Mouse (Mus musculus) neural tube, embryonic 11.5 days (tissue): ENCODE measurements around the gene Rcc1l. TPM values are rescaled to one million over a fixed set of nuclear protein-coding genes. Genes with fewer than 3 reads are reported as not detected.

Source experiments
- ATAC-seq: fragments of 200-750 bp; cut with Nextera tagmentation; 2 replicates; pipeline ENCODE4 v1.8.0; 2017; ENCODE audit warnings: moderate number of reproducible peaks, mild to moderate bottlenecking, moderate TSS enrichment, moderate library complexity; ENCODE audit not compliant: insufficient read depth, low FRiP score, low TSS enrichment
- DNase-seq: peaks from one replicate; pipeline ENCODE4 v3.0.0-alpha.2; 2015; ENCODE audit warnings: low spot score
- H3K27ac ChIP-seq: fragments of 300-500 bp; sonication (generic); 2 replicates; pipeline ENCODE4 v1.5.1; 2014; ENCODE audit warnings: low read depth, mild to moderate bottlenecking, low read length
- H3K27me3 ChIP-seq: fragments of 300-500 bp; sonication (generic); 2 replicates; pipeline ENCODE4 v1.6.1; 2014; ENCODE audit warnings: mild to moderate bottlenecking, low read length, mixed read lengths; ENCODE audit not compliant: control insufficient read depth, insufficient read depth
- H3K36me3 ChIP-seq: fragments of 300-500 bp; sonication (generic); 2 replicates; pipeline ENCODE4 v1.6.1; 2014; ENCODE audit warnings: mild to moderate bottlenecking, low read length, moderate library complexity, mixed read lengths; ENCODE audit not compliant: control insufficient read depth, insufficient read depth
- H3K4me1 ChIP-seq: fragments of 300-500 bp; sonication (generic); 2 replicates; pipeline ENCODE4 v1.6.1; 2014; ENCODE audit warnings: low read length, mixed read lengths; ENCODE audit not compliant: control insufficient read depth, insufficient read depth
- H3K4me2 ChIP-seq: fragments of 300-500 bp; sonication (generic); 2 replicates; pipeline ENCODE4 v1.6.1; 2014; ENCODE audit warnings: low read depth, mild to moderate bottlenecking, moderate library complexity
- H3K4me3 ChIP-seq: fragments of 300-500 bp; sonication (generic); 2 replicates; pipeline ENCODE4 v1.5.1; 2014; ENCODE audit warnings: low read depth, low read length
- H3K9ac ChIP-seq: fragments of 300-500 bp; sonication (generic); 2 replicates; pipeline ENCODE4 v1.6.1; 2014; ENCODE audit warnings: mild to moderate bottlenecking, low read length
- H3K9me3 ChIP-seq: fragments of 300-500 bp; sonication (generic); 2 replicates; pipeline ENCODE4 v1.6.1; 2016; ENCODE audit warnings: low read length; ENCODE audit not compliant: control insufficient read depth
- WGBS: fragments of 180-500 bp; shearing (Covaris S2); extraction: QIAGEN DNeasy Blood & Tissue Kit; methylation state at CpG from one replicate; pipeline ENCODE4 v1.1.7; 2014; 5-methylcytosine and 5-hydroxymethylcytosine counted together
- polyA plus RNA-seq: library from polyadenylated mRNA; unstranded; fragments of >200 nt; fragmentation: Nextera tagmentation; extraction: Ambion mirVana; gene quantifications from 2 replicates; pipeline ENCODE4 v1.2.1, GENCODE M21; 2014

The Rcc1l gene
- polyA plus RNA-seq, 1 experiment from 2014 or later, result 23.6 TPM

DNA sequence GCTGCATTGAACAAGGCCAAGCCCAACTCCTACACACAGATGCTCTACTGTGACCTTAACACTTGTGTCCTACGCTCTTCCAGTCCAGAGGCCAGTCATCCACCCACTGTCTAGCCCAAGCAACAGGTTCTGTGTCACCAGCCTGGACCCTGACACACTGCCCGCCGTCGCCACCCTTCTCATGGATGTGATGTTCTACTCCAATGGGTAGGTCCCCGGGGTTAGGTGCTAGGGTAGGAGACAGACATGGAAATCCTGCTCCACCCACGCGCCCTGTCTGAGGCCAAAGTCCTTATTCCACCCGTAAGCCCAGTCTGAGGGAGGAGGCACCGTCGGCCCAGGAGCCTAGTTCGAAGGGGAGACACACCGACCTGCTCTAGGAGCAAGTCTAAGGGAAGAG is 40.6 kb downstream of the Rcc1l start:
- no peak for ATAC-seq
- H3K9me3 ChIP-seq, result no peaks in the 10 kb centered on the region
- H3K4me3 ChIP-seq, result no peak overlapping the region
- H3K27ac ChIP-seq, result no peak overlapping the region
- no peak overlapping the region for H3K4me2 ChIP-seq
- peaks cover 5% of the 10 kb centered on the region; the same call in 1 of the 2 replicates for H3K4me1 ChIP-seq
- H3K36me3 ChIP-seq, result peaks cover 10% of the 10 kb centered on the region
- WGBS, result 97% methylated on average over 12 of the region's 12 CpGs
- H3K9ac ChIP-seq, result no peak overlapping the region
- DNase-seq, result no peak
- H3K27me3 ChIP-seq, result no peaks in the 10 kb centered on the region

DNA sequence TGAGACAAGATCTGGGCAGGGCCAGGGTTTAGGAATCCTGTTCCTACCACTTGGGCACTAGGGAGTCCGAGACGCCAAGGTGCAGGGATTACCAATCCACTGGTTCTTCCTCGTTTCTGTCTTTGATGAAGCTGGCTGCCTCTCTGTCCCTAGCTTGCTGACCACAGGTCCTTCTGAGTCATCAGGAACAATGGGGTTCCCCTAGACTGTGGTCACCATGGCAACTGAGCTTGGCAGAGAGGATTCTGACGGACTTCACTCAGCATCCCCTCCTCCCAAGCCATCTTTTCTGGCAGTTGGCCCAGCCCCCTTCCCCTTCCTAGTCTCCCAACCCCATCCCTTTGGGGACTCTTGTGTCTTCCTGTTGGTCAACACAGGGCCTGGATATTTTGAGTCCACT is 45.0 kb downstream of the Rcc1l start:
- 56% methylated on average over 4 of the region's 4 CpGs for WGBS
- Histone ChIP-seq H3K36me3 (peaks cover 7% of the 10 kb centered on the region), H3K27ac (no peak overlapping the region), H3K4me2 (no peak overlapping the region), H3K9me3 (no peaks in the 10 kb centered on the region), H3K27me3 (no peaks in the 10 kb centered on the region), H3K4me1 (peaks cover 5% of the 10 kb centered on the region; the same call in 1 of the 2 replicates), H3K4me3 (no peak overlapping the region), H3K9ac (no peak overlapping the region)
- ATAC-seq (no peak), DNase-seq (no peak)

DNA sequence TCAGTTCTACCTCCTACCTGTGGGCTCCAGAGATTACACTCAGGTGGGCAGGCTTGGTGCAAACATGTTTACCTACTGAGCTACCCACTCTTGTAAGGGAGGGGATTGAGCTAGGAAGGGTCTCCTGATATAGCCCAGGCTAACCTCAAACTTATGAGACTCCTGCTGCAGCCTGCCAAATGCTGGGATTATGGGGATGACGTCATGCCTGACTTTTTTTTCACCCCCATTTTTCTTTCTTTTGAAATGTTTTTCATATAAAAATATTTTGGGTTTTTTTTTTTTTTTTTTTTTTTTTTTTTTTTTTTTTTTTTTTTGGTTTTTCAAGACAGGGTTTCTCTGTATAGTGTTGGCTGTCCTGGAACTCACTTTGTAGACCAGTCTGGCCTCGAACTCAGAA is 50.3 kb downstream of the Rcc1l start:
- no peaks in the 10 kb centered on the region for H3K27me3 ChIP-seq
- H3K4me2 ChIP-seq, result no peak overlapping the region
- H3K4me1 ChIP-seq, result no peaks in the 10 kb centered on the region
- H3K4me3 ChIP-seq, result no peak overlapping the region
- no peaks in the 10 kb centered on the region for H3K36me3 ChIP-seq
- no peak overlapping the region for H3K9ac ChIP-seq
- WGBS, result 93% methylated on average over 2 of the region's 2 CpGs
- ATAC-seq, result no peak
- no peak overlapping the region for H3K27ac ChIP-seq
- no peak for DNase-seq
- H3K9me3 ChIP-seq, result no peaks in the 10 kb centered on the region

DNA sequence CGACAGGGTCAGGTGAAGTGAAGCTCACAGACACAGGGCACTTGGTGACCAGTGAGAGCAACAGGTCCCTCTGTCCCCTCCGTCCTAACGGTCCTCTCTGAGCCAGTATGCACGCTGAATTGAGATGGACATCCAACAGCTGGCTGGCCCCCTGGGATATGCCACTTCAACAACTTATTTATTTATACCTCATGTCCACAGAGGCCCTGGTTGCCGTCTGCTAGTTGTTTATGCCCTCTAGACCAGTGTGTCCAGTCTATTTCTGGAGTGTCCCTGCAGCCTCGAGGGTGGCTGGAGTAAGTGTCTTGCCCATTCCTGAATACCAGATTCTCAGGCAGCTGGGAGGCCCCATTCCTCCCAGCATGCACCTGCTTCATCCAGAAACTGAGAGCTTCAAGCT is 52.7 kb downstream of the Rcc1l start:
- no peaks in the 10 kb centered on the region for H3K9me3 ChIP-seq
- no peak overlapping the region for H3K4me3 ChIP-seq
- DNase-seq, result no peak
- no peak overlapping the region for H3K4me2 ChIP-seq
- H3K9ac ChIP-seq, result no peak overlapping the region
- ATAC-seq, result no peak
- H3K4me1 ChIP-seq, result no peaks in the 10 kb centered on the region
- H3K27me3 ChIP-seq, result no peaks in the 10 kb centered on the region
- H3K27ac ChIP-seq, result no peak overlapping the region
- H3K36me3 ChIP-seq, result no peaks in the 10 kb centered on the region
- WGBS, result 72% methylated on average over 6 of the region's 6 CpGs

DNA sequence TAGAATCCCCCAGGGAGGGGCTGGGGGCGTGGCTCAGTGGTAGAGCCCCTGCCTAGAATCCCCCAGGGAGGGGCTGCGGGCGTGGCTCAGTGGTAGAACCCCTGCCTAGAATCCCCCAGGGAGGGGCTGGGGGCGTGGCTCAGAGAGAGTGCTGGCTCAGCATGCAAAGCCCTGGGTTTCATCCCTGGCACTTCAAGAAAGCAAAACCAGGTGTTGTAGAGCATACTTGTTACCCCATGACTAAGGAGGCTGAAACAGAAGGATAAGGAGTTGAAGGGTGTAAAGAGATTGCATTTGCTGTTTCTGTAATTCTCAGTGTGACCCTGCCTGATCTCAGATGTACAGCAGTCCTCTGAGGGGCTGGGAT is 54.7 kb downstream of the Rcc1l start:
- Histone ChIP-seq H3K4me2 (no peak overlapping the region), H3K27me3 (no peaks in the 10 kb centered on the region), H3K9ac (no peak overlapping the region), H3K27ac (no peak overlapping the region), H3K36me3 (no peaks in the 10 kb centered on the region), H3K4me3 (no peak overlapping the region), H3K9me3 (no peaks in the 10 kb centered on the region), H3K4me1 (no peaks in the 10 kb centered on the region)
- WGBS, result 82% methylated on average over 3 of the region's 4 CpGs
- DNase-seq, result no peak
- ATAC-seq, result no peak

DNA sequence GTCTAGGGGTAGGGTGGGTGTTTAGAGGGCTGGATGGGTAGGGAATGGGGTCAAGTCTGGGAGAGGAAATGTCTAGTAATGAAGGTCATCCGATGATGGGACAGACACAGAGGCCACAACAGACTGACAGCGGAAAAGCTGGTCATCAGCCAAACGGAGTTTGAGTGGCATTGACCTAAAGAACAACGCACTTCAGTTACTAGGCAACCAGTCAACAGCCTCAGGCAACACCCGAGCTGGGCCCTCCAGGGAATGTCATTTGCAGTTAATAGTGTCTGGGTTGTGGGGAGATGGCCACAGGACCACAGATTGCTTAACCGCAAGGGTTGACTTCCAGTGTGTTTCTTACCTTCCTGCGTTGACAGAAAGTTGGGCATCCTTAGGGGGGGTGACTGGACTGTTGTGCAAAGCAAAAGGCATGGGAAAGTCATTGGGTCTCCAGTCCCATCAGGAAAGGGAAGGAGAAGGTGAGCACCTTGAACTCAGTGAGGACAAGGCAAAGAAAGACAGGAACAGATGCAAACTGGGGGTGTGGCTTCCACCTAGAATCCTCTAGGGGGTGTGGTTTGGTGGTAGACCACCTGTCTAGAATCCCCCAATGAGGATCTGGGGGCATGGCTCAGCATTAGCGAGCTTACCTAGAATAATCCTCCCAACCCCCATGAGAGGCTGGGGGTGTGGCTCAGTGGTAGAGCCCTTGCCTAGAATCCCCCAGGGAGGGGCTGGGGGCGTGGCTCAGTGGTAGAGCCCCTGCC is 55.3 kb downstream of the Rcc1l start:
- no peak for ATAC-seq
- peak; percentile 31 for DNase-seq
- Histone ChIP-seq H3K27ac (no peak overlapping the region), H3K4me2 (no peak overlapping the region), H3K27me3 (no peaks in the 10 kb centered on the region), H3K4me3 (no peak overlapping the region), H3K36me3 (no peaks in the 10 kb centered on the region), H3K9me3 (no peaks in the 10 kb centered on the region), H3K4me1 (no peaks in the 10 kb centered on the region), H3K9ac (no peak overlapping the region)
- 68% methylated on average over 8 of the region's 9 CpGs for WGBS

DNA sequence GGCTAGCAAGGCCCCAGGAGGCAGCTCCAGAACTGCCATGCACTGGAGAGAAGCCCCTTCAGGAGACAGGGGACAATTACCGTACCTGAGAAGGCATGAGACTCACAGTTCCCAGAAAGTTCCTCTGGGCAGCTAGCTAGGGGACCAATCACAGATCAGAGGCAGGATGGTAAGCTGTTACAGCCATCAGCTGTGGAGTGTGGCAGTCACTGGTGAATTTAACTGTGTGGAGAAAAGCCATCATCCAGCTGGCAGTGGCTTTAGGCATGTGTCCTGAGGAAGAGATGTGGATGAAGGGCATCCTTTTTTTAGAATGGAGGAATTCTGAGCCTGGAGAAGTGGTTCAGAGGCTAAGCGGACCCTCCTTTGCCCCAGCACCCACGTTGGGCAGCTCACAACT is 56.4 kb downstream of the Rcc1l start:
- Histone ChIP-seq H3K27me3 (no peaks in the 10 kb centered on the region), H3K9ac (no peak overlapping the region), H3K27ac (no peak overlapping the region), H3K4me2 (no peak overlapping the region), H3K9me3 (no peaks in the 10 kb centered on the region), H3K36me3 (no peaks in the 10 kb centered on the region), H3K4me3 (no peak overlapping the region), H3K4me1 (no peaks in the 10 kb centered on the region)
- 93% methylated on average over 3 of the region's 3 CpGs for WGBS
- ATAC-seq, result no peak
- no peak for DNase-seq

DNA sequence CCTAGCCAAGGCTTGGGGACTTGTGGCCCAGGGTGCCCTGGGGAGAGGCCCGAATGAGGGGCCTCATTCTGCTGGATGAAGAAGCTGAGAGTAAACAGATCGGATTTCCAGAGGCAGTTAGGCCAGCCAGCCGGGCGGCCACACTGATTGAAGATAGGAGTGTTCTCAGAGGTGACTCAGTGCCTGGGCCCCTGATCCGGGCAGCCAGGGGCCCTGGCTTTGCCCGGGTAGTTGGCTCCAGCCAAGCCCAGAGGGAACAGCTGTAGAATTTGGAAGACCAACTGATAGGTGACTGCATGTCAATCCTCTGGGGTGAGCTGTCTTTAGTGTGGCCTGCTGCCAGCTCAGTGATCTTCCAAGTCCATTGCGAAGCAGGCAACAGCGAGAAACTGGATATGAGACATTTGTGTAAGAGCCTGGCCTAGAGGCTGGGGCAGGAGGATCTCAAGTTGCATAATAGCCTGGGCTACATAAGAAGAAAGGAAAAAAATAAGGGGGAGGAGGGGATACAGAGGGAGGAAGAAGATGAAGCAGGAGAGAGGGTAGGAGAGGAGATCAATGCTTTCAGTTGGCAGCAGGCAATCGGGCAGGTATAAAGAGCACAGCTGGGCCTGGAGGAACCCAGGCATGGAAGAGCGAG is 57.0 kb downstream of the Rcc1l start:
- no peaks in the 10 kb centered on the region for H3K4me1 ChIP-seq
- no peak overlapping the region for H3K4me2 ChIP-seq
- no peaks in the 10 kb centered on the region for H3K27me3 ChIP-seq
- H3K4me3 ChIP-seq, result no peak overlapping the region
- no peak overlapping the region for H3K27ac ChIP-seq
- H3K9ac ChIP-seq, result no peak overlapping the region
- DNase-seq (no peak), ATAC-seq (no peak)
- H3K9me3 ChIP-seq, result no peaks in the 10 kb centered on the region
- WGBS, result 48% methylated on average over 10 of the region's 10 CpGs
- no peaks in the 10 kb centered on the region for H3K36me3 ChIP-seq

DNA sequence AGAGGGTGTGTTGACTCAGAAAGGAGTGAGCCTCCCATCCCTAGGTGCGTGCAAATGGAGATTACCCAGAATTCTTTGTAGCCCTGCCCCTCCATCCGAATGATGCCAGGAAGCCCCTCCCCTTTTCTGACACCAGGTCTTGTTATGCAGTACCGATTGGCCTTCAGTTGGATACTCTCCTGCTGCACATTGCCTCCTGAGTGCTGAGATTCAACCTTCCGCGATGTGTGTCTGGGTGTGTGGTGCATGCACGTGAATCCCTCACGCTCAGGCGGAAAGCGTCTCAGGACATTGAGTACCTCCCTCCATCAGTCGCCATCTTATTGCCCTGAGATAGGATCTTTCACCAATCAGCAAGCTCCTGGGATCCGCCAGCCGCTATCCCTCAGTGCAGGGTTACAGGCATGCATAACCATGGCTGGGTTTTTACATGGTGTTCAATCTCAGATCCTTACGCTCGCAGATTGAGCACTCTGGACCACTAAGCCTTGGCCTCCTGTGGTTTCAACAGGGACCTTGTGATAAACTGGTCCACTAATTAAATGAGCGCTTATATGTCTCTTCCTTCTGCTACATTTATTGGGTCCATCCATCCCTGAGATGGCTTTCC is 57.7 kb downstream of the Rcc1l start:
- Histone ChIP-seq H3K27me3 (no peaks in the 10 kb centered on the region), H3K27ac (no peak overlapping the region), H3K9ac (no peak overlapping the region), H3K4me1 (no peaks in the 10 kb centered on the region), H3K4me2 (no peak overlapping the region), H3K4me3 (no peak overlapping the region), H3K36me3 (no peaks in the 10 kb centered on the region), H3K9me3 (no peaks in the 10 kb centered on the region)
- no peak for DNase-seq
- no peak for ATAC-seq
- 92% methylated on average over 15 of the region's 15 CpGs for WGBS
